In genomic region chr11:86930636-86931180, GRCm38 (mm10) we compare ENCODE assay signal across 15 mouse cellular contexts.
DNase-seq lines count a peak whose midpoint lies in the region; ATAC-seq lines count a peak whose summit lies in the region.
"Had no signal": no experiment of that assay in that cellular context is flagged by ENCODE, and none has a peak within 500 bp of the region (broad histone marks: within the 10 kb centered on the region; RNA-seq: fewer than 3 reads in every experiment).

No protein-coding gene starts in this region.

- 64% methylated on average over 10 of the region's 10 CpGs for WGBS in midbrain, embryonic 13.5 days
- WGBS in midbrain, embryonic 10.5 days, result 79% methylated on average over 10 of the region's 10 CpGs
- WGBS in limb, embryonic 10.5 days, result 82% methylated on average over 10 of the region's 10 CpGs

- ATAC-seq in midbrain, embryonic 13.5 days, result no peak
- ATAC-seq in erythroid progenitor cell, adult 5-6 weeks (replicated peaks; ENCODE audit: low FRiP score, poor library complexity, severe bottlenecking), result no peak
- ATAC-seq: CD4-positive, CD25-positive, alpha-beta regulatory T cell, adult 4 months; liver, embryonic 12.5 days had no signal

- H3K27ac ChIP-seq in midbrain, embryonic 13.5 days, result peak overlapping the region; percentile 60; the same call in 1 of the 2 replicates
- no peak overlapping the region for H3K27ac ChIP-seq in midbrain, embryonic 10.5 days (replicated peaks)
- no peak overlapping the region for H3K27ac ChIP-seq in limb, embryonic 10.5 days
- H3K27ac ChIP-seq: liver, embryonic 12.5 days; stomach, embryonic 15.5 days had no signal

- H3K36me3 ChIP-seq in midbrain, embryonic 13.5 days, result no peaks in the 10 kb centered on the region
- no peaks in the 10 kb centered on the region for H3K36me3 ChIP-seq in midbrain, embryonic 10.5 days
- no peaks in the 10 kb centered on the region for H3K36me3 ChIP-seq in limb, embryonic 10.5 days
- H3K36me3 ChIP-seq: liver, embryonic 12.5 days; stomach, embryonic 15.5 days had no signal

- H3K9me3 ChIP-seq in midbrain, embryonic 13.5 days, result no peaks in the 10 kb centered on the region
- H3K9me3 ChIP-seq in midbrain, embryonic 10.5 days (replicated peaks), result no peaks in the 10 kb centered on the region
- no peaks in the 10 kb centered on the region for H3K9me3 ChIP-seq in limb, embryonic 10.5 days (replicated peaks)
- H3K9me3 ChIP-seq: liver, embryonic 12.5 days; stomach, embryonic 15.5 days had no signal

- no peak overlapping the region for H3K4me2 ChIP-seq in midbrain, embryonic 13.5 days (replicated peaks)
- H3K4me2 ChIP-seq: liver, embryonic 12.5 days; stomach, embryonic 15.5 days had no signal

- DNase-seq in midbrain, embryonic 10.5 days (ENCODE audit: low spot score), result no peak
- peak; percentile 65 to 86 for DNase-seq in frontal cortex, postnatal 36 days (ENCODE audit: low spot score in 2 of 2)
- DNase-seq in left cerebral cortex, adult 9 months (ENCODE audit: low spot score in 2 of 2), result peak; percentile 65 to 85
- DNase-seq in right cerebral cortex, postnatal 25 days, result peak; percentile 73
- DNase-seq in limb, embryonic 10.5 days (ENCODE audit: low spot score), result no peak
- no peak for DNase-seq in heart, adult 11 months
- DNase-seq: adrenal gland, postnatal 25 days; cerebellum, postnatal 36 days; kidney, postnatal 10 days; lung, postnatal 14 days had no signal

- H3K27me3 ChIP-seq in midbrain, embryonic 13.5 days, result no peaks in the 10 kb centered on the region
- no peaks in the 10 kb centered on the region for H3K27me3 ChIP-seq in midbrain, embryonic 10.5 days (ENCODE audit: low read depth, poor library complexity, severe bottlenecking)
- no peaks in the 10 kb centered on the region for H3K27me3 ChIP-seq in limb, embryonic 10.5 days (ENCODE audit: low read depth, poor library complexity, severe bottlenecking)
- H3K27me3 ChIP-seq: liver, embryonic 12.5 days; stomach, embryonic 15.5 days had no signal

- no peak overlapping the region for H3K9ac ChIP-seq in midbrain, embryonic 13.5 days (replicated peaks)
- H3K9ac ChIP-seq: liver, embryonic 12.5 days; stomach, embryonic 15.5 days had no signal

- H3K4me3 ChIP-seq in midbrain, embryonic 13.5 days (replicated peaks), result no peak overlapping the region
- H3K4me3 ChIP-seq in midbrain, embryonic 10.5 days, result no peak overlapping the region
- no peak overlapping the region for H3K4me3 ChIP-seq in limb, embryonic 10.5 days
- H3K4me3 ChIP-seq: liver, embryonic 12.5 days; stomach, embryonic 15.5 days had no signal

- H3K4me1 ChIP-seq in midbrain, embryonic 13.5 days (replicated peaks), result peaks cover 12% of the 10 kb centered on the region; the same call in 1 of the 2 replicates
- H3K4me1 ChIP-seq in midbrain, embryonic 10.5 days, result 0 out of 2 replicates have a peak, but pooled peaks cover 6% of the 10 kb centered on the region
- H3K4me1 ChIP-seq in limb, embryonic 10.5 days, result no peaks in the 10 kb centered on the region; the same call in 1 of the 2 replicates
- H3K4me1 ChIP-seq: liver, embryonic 12.5 days; stomach, embryonic 15.5 days had no signal

Comparison
In these comparisons a context has a peak if more than half of its experiments do, and no peak if none do; other contexts are left out.
1. DNase-seq: peak in frontal cortex, postnatal 36 days (2 of 2), left cerebral cortex, adult 9 months (2 of 2) and right cerebral cortex, postnatal 25 days (single experiment); none in midbrain, embryonic 10.5 days (single experiment), limb, embryonic 10.5 days (single experiment) and heart, adult 11 months (single experiment).